ENCODE assay signal across 7 mouse cellular contexts in the genomic region with DNA sequence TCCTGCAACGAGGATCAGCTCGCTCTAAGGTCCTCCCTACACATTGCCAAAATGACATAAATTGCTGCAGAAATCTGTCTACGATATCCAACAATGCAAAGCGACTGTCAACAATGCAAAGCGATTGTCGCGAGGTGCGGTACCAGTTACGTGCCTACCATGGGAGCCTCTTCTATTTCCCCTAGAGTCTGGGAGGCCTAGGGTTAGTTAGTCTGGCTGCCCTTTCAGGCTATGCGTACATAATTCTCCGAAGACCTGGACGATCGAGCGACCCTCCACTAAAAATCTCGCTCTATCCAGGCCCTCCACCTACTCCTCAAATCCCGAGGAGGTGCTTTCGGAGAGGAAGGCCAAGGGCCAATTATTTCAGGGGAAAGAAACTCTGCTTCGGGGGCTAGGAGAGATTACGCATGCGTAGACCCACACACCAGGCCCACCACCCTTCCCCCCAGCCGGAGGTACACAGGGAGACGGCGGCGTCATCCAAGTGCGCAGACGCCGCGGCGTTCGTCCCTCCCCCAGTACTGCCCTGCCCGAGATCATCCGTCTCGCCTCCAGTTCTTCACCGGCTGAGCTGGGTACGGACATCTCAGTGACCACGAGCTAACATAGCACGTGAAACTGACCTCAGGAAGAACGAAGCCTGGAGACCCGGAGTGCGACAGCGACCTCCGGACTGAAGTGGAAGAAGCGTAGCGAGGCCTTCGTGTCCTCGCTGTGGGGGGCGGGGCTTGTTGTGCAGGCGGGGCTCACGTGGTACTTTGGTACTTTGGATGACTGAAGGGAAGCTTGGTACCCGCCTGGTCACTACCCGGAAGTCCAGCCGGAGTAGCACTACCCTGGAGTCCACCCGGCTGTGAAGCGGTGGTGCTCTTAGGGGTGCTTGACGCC. TPM values are rescaled to one million over a fixed set of nuclear protein-coding genes. Genes with fewer than 3 reads are reported as not detected.
DNase-seq lines count a peak whose midpoint lies in the region; ATAC-seq lines count a peak whose summit lies in the region.

A gene (minus strand): TSS at position 742 of the 891 bp plus-strand sequence.

- H3K4me2 ChIP-seq in embryonic facial prominence, embryonic 11.5 days (ENCODE audit: low read depth, low read length) = peak within 1 kb of the TSS; percentile 44
- peak within 1 kb of the TSS; percentile 61 for H3K4me2 ChIP-seq in limb, embryonic 11.5 days (ENCODE audit: low read depth, severe bottlenecking)
- H3K4me2 ChIP-seq in midbrain, embryonic 14.5 days (ENCODE audit: low read length) = peak within 1 kb of the TSS; percentile 76

- no peaks in the 10 kb centered on the region for H3K27me3 ChIP-seq in embryonic facial prominence, embryonic 11.5 days (ENCODE audit: control insufficient read depth, insufficient read depth, low read length)
- no peaks in the 10 kb centered on the region for H3K27me3 ChIP-seq in limb, embryonic 11.5 days (ENCODE audit: control insufficient read depth, insufficient read depth, low read length)
- no peaks in the 10 kb centered on the region for H3K27me3 ChIP-seq in midbrain, embryonic 14.5 days (ENCODE audit: control insufficient read depth, insufficient read depth, low read length)

- no peaks in the 10 kb centered on the region for H3K9me3 ChIP-seq in embryonic facial prominence, embryonic 11.5 days (replicated peaks; ENCODE audit: control insufficient read depth, low read length)
- H3K9me3 ChIP-seq in limb, embryonic 11.5 days (ENCODE audit: control insufficient read depth, low read length) = no peaks in the 10 kb centered on the region
- no peaks in the 10 kb centered on the region for H3K9me3 ChIP-seq in midbrain, embryonic 14.5 days (ENCODE audit: control insufficient read depth, low read length)

- DNase-seq in adrenal gland, postnatal 14 days = peak; percentile 94
- DNase-seq in embryonic facial prominence, embryonic 11.5 days (ENCODE audit: low spot score) = peak; percentile 96
- peak; percentile 100 for DNase-seq in heart, adult 11 months
- peak; percentile 94 for DNase-seq in kidney, adult 18-20 months
- peak; percentile 94 for DNase-seq in limb, embryonic 11.5 days (ENCODE audit: low spot score)
- DNase-seq in midbrain, embryonic 14.5 days = peak; percentile 97
- DNase-seq in spleen, adult 18-20 months = peak; percentile 80 to 89

- ATAC-seq in embryonic facial prominence, embryonic 11.5 days (replicated peaks; ENCODE audit: insufficient number of reproducible peaks, low FRiP score, low TSS enrichment, low read depth) = peak; percentile 96
- peak; percentile 95 for ATAC-seq in limb, embryonic 11.5 days (ENCODE audit: insufficient number of reproducible peaks, low FRiP score, low TSS enrichment, low read depth)
- ATAC-seq in midbrain, embryonic 14.5 days (ENCODE audit: low FRiP score, low TSS enrichment) = peak; percentile 97

- H3K27ac ChIP-seq in embryonic facial prominence, embryonic 11.5 days (replicated peaks; ENCODE audit: low read depth, low read length) = peak within 1 kb of the TSS; percentile 79
- H3K27ac ChIP-seq in limb, embryonic 11.5 days (replicated peaks; ENCODE audit: low read depth, low read length) = peak within 1 kb of the TSS; percentile 86
- peak within 1 kb of the TSS; percentile 96 for H3K27ac ChIP-seq in midbrain, embryonic 14.5 days (replicated peaks; ENCODE audit: low read depth, low read length)

- H3K4me3 ChIP-seq in embryonic facial prominence, embryonic 11.5 days (ENCODE audit: low read depth, low read length) = peak within 1 kb of the TSS; percentile 41
- peak within 1 kb of the TSS; percentile 44 for H3K4me3 ChIP-seq in limb, embryonic 11.5 days (ENCODE audit: low read depth, low read length)
- H3K4me3 ChIP-seq in midbrain, embryonic 14.5 days (replicated peaks; ENCODE audit: low read depth, low read length) = peak within 1 kb of the TSS; percentile 51

- WGBS in embryonic facial prominence, embryonic 11.5 days = 4% methylated on average over 55 of the region's 55 CpGs
- 5% methylated on average over 55 of the region's 55 CpGs for WGBS in limb, embryonic 11.5 days
- 3% methylated on average over 55 of the region's 55 CpGs for WGBS in midbrain, embryonic 14.5 days

- peak within 1 kb of the TSS; percentile 73 for H3K9ac ChIP-seq in embryonic facial prominence, embryonic 11.5 days (replicated peaks; ENCODE audit: low read length)
- peak within 1 kb of the TSS; percentile 65 for H3K9ac ChIP-seq in limb, embryonic 11.5 days (ENCODE audit: low read length)
- H3K9ac ChIP-seq in midbrain, embryonic 14.5 days (replicated peaks; ENCODE audit: low read length) = peak within 1 kb of the TSS; percentile 69

- H3K36me3 ChIP-seq in embryonic facial prominence, embryonic 11.5 days (replicated peaks; ENCODE audit: control insufficient read depth, insufficient read depth, low read depth, low read length) = no peaks in the 10 kb centered on the region
- H3K36me3 ChIP-seq in limb, embryonic 11.5 days (ENCODE audit: control insufficient read depth, insufficient read depth, low read length) = no peaks in the 10 kb centered on the region
- no peaks in the 10 kb centered on the region for H3K36me3 ChIP-seq in midbrain, embryonic 14.5 days (ENCODE audit: control insufficient read depth, insufficient read depth, low read length)

- no peaks in the 10 kb centered on the region for H3K4me1 ChIP-seq in embryonic facial prominence, embryonic 11.5 days (ENCODE audit: control insufficient read depth, insufficient read depth, low read length)
- H3K4me1 ChIP-seq in limb, embryonic 11.5 days (ENCODE audit: control insufficient read depth, insufficient read depth, low read length) = peaks cover 12% of the 10 kb centered on the region
- peaks cover 20% of the 10 kb centered on the region for H3K4me1 ChIP-seq in midbrain, embryonic 14.5 days (ENCODE audit: control insufficient read depth, insufficient read depth, low read length)

RNA-seq across cellular contexts. Expression of the gene that starts here (rescaled TPM):
- 186 and 200 TPM in 2 replicates for total RNA-seq in adrenal gland, postnatal 14 days (2021)
- 82.0 and 93.5 TPM in 2 replicates for polyA plus RNA-seq in embryonic facial prominence, embryonic 11.5 days (2014; fragmentation: Nextera tagmentation; extraction: Ambion mirVana)
- polyA plus RNA-seq in limb, embryonic 11.5 days (2014; fragmentation: Nextera tagmentation; extraction: Ambion mirVana) = 82.9 and 88.3 TPM in 2 replicates
- polyA plus RNA-seq in midbrain, embryonic 14.5 days (2014; fragmentation: Nextera tagmentation; extraction: Ambion mirVana) = 39.3 and 39.7 TPM in 2 replicates

Comparison
In these comparisons a context has a peak if more than half of its experiments do, and no peak if none do; other contexts are left out.
1. Peak in every context shown above with its lines: DNase-seq, ATAC-seq, H3K4me3 ChIP-seq and H3K27ac ChIP-seq.